Mouse (Mus musculus) forebrain, embryonic 12.5 days (tissue): Measurements from ENCODE around the gene Afmid. TPM values are rescaled to one million over a fixed set of nuclear protein-coding genes. Genes with fewer than 3 reads are reported as not detected.
"Not testable (repeated sequence)": the region's sequence is repeated elsewhere in the genome, so short reads cannot be mapped to it uniquely, and the experiment has no call there.

Experiments used
- ATAC-seq: fragments of 200-750 bp; cut with Nextera tagmentation; 2 replicates; pipeline ENCODE4 v1.8.0; 2017; ENCODE audit warnings: moderate TSS enrichment; ENCODE audit not compliant: low FRiP score
- H3K27ac ChIP-seq: fragments of 300-500 bp; sonication (generic); 2 replicates; pipeline ENCODE4 v1.5.1; 2016; ENCODE audit warnings: mild to moderate bottlenecking
- H3K27me3 ChIP-seq: fragments of 300-500 bp; sonication (generic); 2 replicates; pipeline ENCODE4 v1.6.1; 2016; ENCODE audit warnings: mild to moderate bottlenecking
- H3K36me3 ChIP-seq: fragments of 300-500 bp; sonication (generic); replicated peaks from 2 replicates; pipeline ENCODE4 v1.6.1; 2016; ENCODE audit warnings: mild to moderate bottlenecking
- H3K4me1 ChIP-seq: fragments of 300-500 bp; sonication (generic); 2 replicates; pipeline ENCODE4 v1.6.1; 2016
- H3K4me2 ChIP-seq: fragments of 300-500 bp; sonication (generic); 2 replicates; pipeline ENCODE4 v1.6.1; 2016; ENCODE audit warnings: mild to moderate bottlenecking, moderate library complexity
- H3K4me3 ChIP-seq: fragments of 300-500 bp; sonication (generic); replicated peaks from 2 replicates; pipeline ENCODE4 v1.5.1; 2016; ENCODE audit warnings: mild to moderate bottlenecking
- H3K9ac ChIP-seq: fragments of 300-500 bp; sonication (generic); 2 replicates; pipeline ENCODE4 v1.6.1; 2016; ENCODE audit warnings: mild to moderate bottlenecking
- H3K9me3 ChIP-seq: fragments of 300-500 bp; sonication (generic); 2 replicates; pipeline ENCODE4 v1.6.1; 2016
- WGBS: fragments of 180-500 bp; shearing (Covaris S2); methylation state at CpG from one replicate; pipeline ENCODE4 v1.1.7; 2016; 5-methylcytosine and 5-hydroxymethylcytosine counted together
- polyA plus RNA-seq: library from polyadenylated mRNA; unstranded; fragments of >200 nt; fragmentation: Nextera tagmentation; extraction: Ambion mirVana; gene quantifications from 2 replicates; pipeline ENCODE4 v1.2.1, GENCODE M21; 2016

Gene Afmid
- polyA plus RNA-seq, 1 experiment from 2014 or later: 5.9 TPM

GRCm38 (mm10) chr11:117782705-117783034, 43.1 kb upstream of the Afmid start:
- 37% methylated on average over 9 of the region's 9 CpGs for WGBS
- no peaks in the 10 kb centered on the region for H3K36me3 ChIP-seq
- H3K27me3 ChIP-seq: peaks cover 77% of the 10 kb centered on the region
- H3K27ac ChIP-seq: 0 out of 2 replicates have a peak overlapping the region, but pooled peaks have one; percentile 19
- peaks cover 44% of the 10 kb centered on the region for H3K4me1 ChIP-seq
- no peaks in the 10 kb centered on the region for H3K9me3 ChIP-seq
- H3K4me2 ChIP-seq: peak overlapping the region; percentile 62
- no peak for ATAC-seq
- peak overlapping the region; percentile 33 for H3K4me3 ChIP-seq
- peak overlapping the region; percentile 50; the same call in 1 of the 2 replicates for H3K9ac ChIP-seq

- H3K36me3 ChIP-seq: no peaks in the 10 kb centered on the region
- peak overlapping the region; percentile 50 for H3K9ac ChIP-seq
- H3K9me3 ChIP-seq: no peaks in the 10 kb centered on the region
- peaks cover 44% of the 10 kb centered on the region for H3K4me1 ChIP-seq
- H3K27me3 ChIP-seq: peaks cover 74% of the 10 kb centered on the region
- peak overlapping the region; percentile 62 for H3K4me2 ChIP-seq
- 3% methylated on average over 31 of the region's 31 CpGs for WGBS
- 0 out of 2 replicates have a peak overlapping the region, but pooled peaks have one; percentile 19 for H3K27ac ChIP-seq
- peak overlapping the region; percentile 33 for H3K4me3 ChIP-seq
- ATAC-seq: no peak
Observed at GRCm38 (mm10) chr11:117783089-117783488, 42.6 kb upstream of the Afmid start.

- H3K9ac ChIP-seq: peak overlapping the region; percentile 50; the same call in 1 of the 2 replicates
- 26% methylated on average over 10 of the region's 10 CpGs for WGBS
- peak; percentile 33; the same call in 1 of the 2 replicates for ATAC-seq
- H3K27ac ChIP-seq: no peak overlapping the region
- H3K4me2 ChIP-seq: peak overlapping the region; percentile 62
- H3K36me3 ChIP-seq: no peaks in the 10 kb centered on the region
- H3K4me1 ChIP-seq: peaks cover 43% of the 10 kb centered on the region
- peak overlapping the region; percentile 33; the same call in 1 of the 2 replicates for H3K4me3 ChIP-seq
- H3K27me3 ChIP-seq: peaks cover 67% of the 10 kb centered on the region
- no peaks in the 10 kb centered on the region for H3K9me3 ChIP-seq
Observed at GRCm38 (mm10) chr11:117783683-117784309, 41.9 kb upstream of the Afmid start.

DNA sequence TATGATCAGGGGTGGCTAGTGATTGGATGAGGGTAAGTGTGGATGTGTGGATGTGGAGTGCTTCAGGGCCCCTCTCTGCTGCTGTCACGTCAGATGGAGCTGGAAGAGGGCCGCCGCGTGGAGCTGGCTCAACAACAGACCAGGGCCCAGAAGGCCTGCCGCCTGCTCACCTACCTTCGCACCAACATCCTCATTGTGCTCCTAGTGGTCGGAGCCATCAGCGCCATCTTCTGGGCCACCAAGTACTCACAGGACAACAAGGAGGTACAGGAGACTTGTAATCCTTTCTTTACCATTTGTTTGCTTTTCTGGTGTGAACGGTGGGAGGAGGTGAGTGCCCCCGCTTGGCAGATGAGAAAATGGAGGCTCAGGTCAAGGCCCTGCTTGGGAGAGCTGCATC, 39.4 kb upstream of the Afmid start:
- peaks cover 25% of the 10 kb centered on the region for H3K4me1 ChIP-seq
- no peak overlapping the region for H3K4me3 ChIP-seq
- ATAC-seq: no peak
- no peak overlapping the region for H3K27ac ChIP-seq
- 8% methylated on average over 10 of the region's 10 CpGs for WGBS
- H3K36me3 ChIP-seq: no peaks in the 10 kb centered on the region
- 0 out of 2 replicates have a peak overlapping the region, but pooled peaks have one; percentile 7 for H3K9ac ChIP-seq
- H3K27me3 ChIP-seq: peaks cover 54% of the 10 kb centered on the region
- no peaks in the 10 kb centered on the region for H3K9me3 ChIP-seq
- H3K4me2 ChIP-seq: no peak overlapping the region

DNA sequence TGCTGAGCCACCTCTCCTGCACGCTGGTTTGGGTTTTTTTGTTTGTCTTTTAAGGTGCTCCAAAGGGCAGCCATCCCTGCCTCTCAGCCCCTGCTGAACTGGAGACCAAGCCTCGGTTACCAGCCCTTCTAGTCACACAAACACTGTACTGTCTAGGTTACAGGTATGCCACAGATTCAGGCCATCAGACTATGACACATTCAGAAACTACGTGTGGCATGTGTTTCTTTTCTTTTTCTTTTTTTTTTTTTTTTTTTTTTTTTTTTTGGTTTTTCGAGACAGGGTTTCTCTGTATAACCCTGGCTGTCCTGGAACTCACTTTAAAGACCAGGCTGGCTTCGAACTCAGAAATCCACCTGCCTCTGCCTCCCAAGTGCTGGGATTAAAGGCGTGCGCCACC, 37.2 kb upstream of the Afmid start:
- H3K4me1 ChIP-seq: peaks cover 14% of the 10 kb centered on the region
- H3K9ac ChIP-seq, H3K4me3 ChIP-seq, H3K36me3 ChIP-seq, H3K9me3 ChIP-seq, ATAC-seq, H3K4me2 ChIP-seq, H3K27ac ChIP-seq: not testable (repeated sequence)
- H3K27me3 ChIP-seq: peaks cover 47% of the 10 kb centered on the region
- WGBS: 82% methylated on average over 7 of the region's 7 CpGs

GRCm38 (mm10) chr11:117790286-117790685, 35.4 kb upstream of the Afmid start:
- Histone ChIP-seq H3K27me3 (peaks cover 35% of the 10 kb centered on the region), H3K4me1 (peaks cover 11% of the 10 kb centered on the region; the same call in 1 of the 2 replicates), H3K4me2 (peak overlapping the region; percentile 39), H3K9ac (no peak overlapping the region), H3K27ac (no peak overlapping the region), H3K9me3 (no peaks in the 10 kb centered on the region), H3K4me3 (no peak overlapping the region), H3K36me3 (no peaks in the 10 kb centered on the region)
- 5% methylated on average over 14 of the region's 14 CpGs for WGBS
- 0 out of 2 replicates have a peak, but pooled peaks have one; percentile 9 for ATAC-seq

DNA sequence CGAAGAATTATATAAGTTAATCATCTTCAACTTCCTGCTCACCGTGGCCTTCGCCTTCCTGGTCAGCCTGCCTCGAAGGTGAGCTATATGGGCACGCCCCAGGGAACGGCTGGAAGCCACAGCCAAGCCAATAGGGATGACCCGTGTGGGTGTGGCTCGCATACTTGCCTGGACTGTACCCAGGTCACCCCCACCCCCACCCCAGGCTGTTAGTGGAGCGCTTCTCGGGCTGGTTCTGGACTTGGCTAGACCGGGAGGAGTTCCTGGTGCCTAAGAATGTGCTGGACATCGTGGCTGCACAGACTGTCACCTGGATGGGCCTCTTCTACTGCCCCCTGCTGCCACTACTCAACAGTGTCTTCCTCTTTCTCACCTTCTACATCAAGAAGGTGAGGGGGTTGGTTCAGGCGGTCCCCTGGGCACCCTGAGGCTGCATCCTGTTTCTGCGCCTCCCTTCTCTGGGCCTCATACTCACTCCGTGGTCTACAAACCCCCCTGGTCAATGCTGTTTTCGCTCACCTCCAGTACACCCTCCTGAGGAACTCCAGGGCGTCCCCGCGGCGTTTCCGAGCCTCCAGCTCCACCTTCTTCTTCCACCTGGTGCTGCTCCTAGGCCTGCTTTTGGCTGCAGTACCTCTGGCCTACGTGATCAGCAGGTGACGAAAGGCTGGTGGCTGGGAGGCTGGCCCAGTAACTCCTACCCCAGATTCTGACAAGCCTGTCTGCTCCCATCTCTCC, 34.9 kb upstream of the Afmid start:
- Histone ChIP-seq H3K9ac (no peak overlapping the region), H3K27ac (no peak overlapping the region), H3K36me3 (no peaks in the 10 kb centered on the region), H3K9me3 (no peaks in the 10 kb centered on the region), H3K4me2 (peak overlapping the region; percentile 39), H3K4me3 (no peak overlapping the region), H3K27me3 (peaks cover 32% of the 10 kb centered on the region), H3K4me1 (peaks cover 11% of the 10 kb centered on the region; the same call in 1 of the 2 replicates)
- WGBS: 34% methylated on average over 23 of the region's 23 CpGs
- 0 out of 2 replicates have a peak, but pooled peaks have one; percentile 11 for ATAC-seq

- Histone ChIP-seq H3K27me3 (peaks cover 32% of the 10 kb centered on the region), H3K4me2 (no peak overlapping the region), H3K36me3 (no peaks in the 10 kb centered on the region), H3K9me3 (no peaks in the 10 kb centered on the region), H3K9ac (no peak overlapping the region), H3K4me3 (no peak overlapping the region), H3K27ac (no peak overlapping the region), H3K4me1 (peaks cover 8% of the 10 kb centered on the region; the same call in 1 of the 2 replicates)
- no peak for ATAC-seq
- WGBS: 86% methylated on average over 9 of the region's 9 CpGs
Observed at GRCm38 (mm10) chr11:117791441-117791761, 34.3 kb upstream of the Afmid start.

DNA sequence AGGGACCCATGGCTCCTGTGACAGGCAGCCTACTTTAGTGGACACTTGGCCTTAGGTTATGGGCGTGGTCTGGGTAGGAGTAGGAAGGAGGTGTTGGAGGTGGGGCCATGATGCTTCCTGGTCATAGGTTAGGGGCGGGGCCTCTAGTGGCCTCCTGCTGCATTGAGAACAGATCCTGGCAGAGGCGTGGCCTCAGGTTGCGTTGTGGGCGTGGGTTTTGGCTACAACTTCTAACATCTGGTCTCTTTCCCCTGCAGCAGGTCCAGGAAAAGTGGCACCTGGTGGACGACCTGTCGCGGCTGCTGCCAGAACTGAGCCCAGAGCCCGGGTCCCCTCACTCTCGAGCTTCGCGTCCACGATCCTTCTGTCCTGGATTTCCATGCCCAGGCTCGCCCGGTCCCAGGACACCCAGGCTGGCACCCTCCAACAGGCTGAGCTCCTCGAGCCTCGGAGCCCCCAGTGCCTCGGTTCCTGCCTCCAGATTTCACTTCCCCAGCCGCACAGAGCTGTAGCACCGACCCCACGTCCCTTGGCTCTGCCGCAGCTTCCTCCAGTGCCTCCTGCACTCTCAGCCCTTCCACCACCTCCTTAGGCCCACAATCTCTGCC, 33.3 kb upstream of the Afmid start:
- H3K27ac ChIP-seq: no peak overlapping the region
- H3K36me3 ChIP-seq: no peaks in the 10 kb centered on the region
- no peak for ATAC-seq
- peaks cover 32% of the 10 kb centered on the region for H3K27me3 ChIP-seq
- H3K9ac ChIP-seq: no peak overlapping the region
- no peak overlapping the region for H3K4me3 ChIP-seq
- WGBS: 7% methylated on average over 22 of the region's 22 CpGs
- H3K4me2 ChIP-seq: peak overlapping the region; percentile 13; the same call in 1 of the 2 replicates
- peaks cover 8% of the 10 kb centered on the region; the same call in 1 of the 2 replicates for H3K4me1 ChIP-seq
- H3K9me3 ChIP-seq: no peaks in the 10 kb centered on the region

GRCm38 (mm10) chr11:117794035-117794551, 31.6 kb upstream of the Afmid start:
- no peak overlapping the region for H3K4me3 ChIP-seq
- no peaks in the 10 kb centered on the region for H3K9me3 ChIP-seq
- H3K36me3 ChIP-seq: no peaks in the 10 kb centered on the region
- H3K9ac ChIP-seq: no peak overlapping the region
- WGBS: 53% methylated on average over 4 of the region's 4 CpGs
- H3K4me2 ChIP-seq: no peak overlapping the region
- no peak for ATAC-seq
- peaks cover 8% of the 10 kb centered on the region; the same call in 1 of the 2 replicates for H3K4me1 ChIP-seq
- H3K27ac ChIP-seq: no peak overlapping the region
- peaks cover 41% of the 10 kb centered on the region for H3K27me3 ChIP-seq

DNA sequence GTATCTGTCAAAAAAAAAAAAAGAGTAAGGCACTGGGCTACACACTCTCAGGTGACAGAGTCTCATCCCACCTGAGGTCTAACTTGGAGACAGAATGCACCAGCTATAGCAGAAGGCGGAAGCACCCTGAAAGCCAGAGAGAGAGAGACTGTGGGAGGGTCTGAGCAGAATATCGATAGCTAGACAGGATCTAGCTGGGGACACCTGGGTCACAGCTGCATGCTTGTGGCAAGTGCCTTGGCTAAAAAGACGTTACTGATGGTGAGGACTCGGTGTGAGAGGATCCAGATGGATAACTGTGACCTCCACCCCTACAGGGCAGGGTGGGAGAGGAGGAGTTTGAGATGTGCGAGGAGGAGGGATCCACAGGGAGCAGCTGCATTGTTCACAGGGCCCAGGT, 28.8 kb upstream of the Afmid start:
- no peak for ATAC-seq
- H3K27ac ChIP-seq: no peak overlapping the region
- 61% methylated on average over 5 of the region's 5 CpGs for WGBS

GRCm38 (mm10) chr11:117797511-117798159, 28.1 kb upstream of the Afmid start, which contains the start of gene 6030468B19Rik:
6030468B19Rik (plus strand) TSS chr11:117797660.
- ATAC-seq: no peak
- H3K27ac ChIP-seq: no peak within 1 kb of the TSS
- WGBS: 72% methylated on average over 9 of the region's 9 CpGs

More for the DNA sequence above, 28.8 kb upstream of the Afmid start:
- no peaks in the 10 kb centered on the region for H3K36me3 ChIP-seq
- peaks cover 22% of the 10 kb centered on the region for H3K27me3 ChIP-seq
- H3K4me3 ChIP-seq: no peak overlapping the region
- no peaks in the 10 kb centered on the region for H3K4me1 ChIP-seq
- no peak overlapping the region for H3K9ac ChIP-seq
- H3K9me3 ChIP-seq: no peaks in the 10 kb centered on the region
- no peak overlapping the region for H3K4me2 ChIP-seq

More at GRCm38 (mm10) chr11:117797511-117798159, 28.1 kb upstream of the Afmid start, which contains the start of gene 6030468B19Rik:
- no peak within 1 kb of the TSS for H3K4me2 ChIP-seq
- peaks cover 19% of the 10 kb centered on the region for H3K27me3 ChIP-seq
- H3K4me1 ChIP-seq: no peaks in the 10 kb centered on the region
- no peak within 1 kb of the TSS for H3K9ac ChIP-seq
- no peak within 1 kb of the TSS for H3K4me3 ChIP-seq
- no peaks in the 10 kb centered on the region for H3K9me3 ChIP-seq
- no peaks in the 10 kb centered on the region for H3K36me3 ChIP-seq
